Mouse (Mus musculus) cerebral cortex, adult 2 months (tissue): ENCODE results near the gene Otud4.

ENCODE experiments used
- WGBS: fragments of 180-500 bp; shearing (Covaris S2); methylation state at CpG from one replicate; pipeline ENCODE4 v1.1.7; 2018; 5-methylcytosine and 5-hydroxymethylcytosine counted together

Gene Otud4

DNA sequence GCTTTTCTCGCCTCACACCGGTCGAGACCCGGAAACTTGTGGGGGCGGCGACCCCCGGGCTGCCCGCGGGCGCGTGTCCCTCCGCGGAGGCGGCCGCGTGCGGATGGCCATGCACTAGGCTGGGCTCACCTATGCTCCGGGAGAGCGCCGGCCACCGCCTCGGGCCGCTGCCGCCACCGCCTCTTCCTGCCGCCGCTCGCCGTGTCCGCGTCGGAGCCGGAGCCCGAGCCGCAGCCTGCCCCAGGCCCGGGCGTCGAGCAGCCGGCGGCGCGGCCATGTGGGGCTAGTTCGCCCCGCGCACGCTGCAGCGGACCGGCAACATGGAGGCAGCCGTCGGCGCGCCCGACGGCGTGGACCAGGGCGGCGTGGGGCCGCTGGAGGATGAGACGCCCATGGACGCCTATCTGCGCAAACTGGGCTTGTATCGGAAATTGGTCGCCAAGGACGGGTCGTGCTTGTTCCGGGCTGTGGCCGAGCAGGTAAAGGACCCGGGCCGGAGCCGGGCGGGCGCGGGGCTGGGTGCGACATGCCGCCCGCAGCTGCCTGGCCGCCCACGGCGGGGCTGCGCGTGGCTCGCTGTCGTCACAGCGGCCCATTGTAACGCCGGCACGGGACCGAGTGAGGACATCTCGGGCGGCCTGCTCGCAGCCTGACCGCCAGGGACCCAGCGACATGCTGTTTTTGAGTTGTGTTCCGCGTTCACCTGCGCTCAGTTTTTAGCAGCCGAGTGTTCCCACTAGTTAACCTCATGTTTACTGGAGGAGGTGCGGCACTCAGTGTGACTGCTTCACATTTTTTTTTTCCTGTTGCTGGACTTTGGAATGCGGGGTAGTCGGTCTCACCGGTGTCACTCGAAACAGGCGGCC lies at the start of gene Otud4:
Gene Otud4, plus strand, starts transcription at position 33 of the 866 bp plus-strand sequence.
- WGBS = under 1% methylated on average over 103 of the region's 103 CpGs

DNA sequence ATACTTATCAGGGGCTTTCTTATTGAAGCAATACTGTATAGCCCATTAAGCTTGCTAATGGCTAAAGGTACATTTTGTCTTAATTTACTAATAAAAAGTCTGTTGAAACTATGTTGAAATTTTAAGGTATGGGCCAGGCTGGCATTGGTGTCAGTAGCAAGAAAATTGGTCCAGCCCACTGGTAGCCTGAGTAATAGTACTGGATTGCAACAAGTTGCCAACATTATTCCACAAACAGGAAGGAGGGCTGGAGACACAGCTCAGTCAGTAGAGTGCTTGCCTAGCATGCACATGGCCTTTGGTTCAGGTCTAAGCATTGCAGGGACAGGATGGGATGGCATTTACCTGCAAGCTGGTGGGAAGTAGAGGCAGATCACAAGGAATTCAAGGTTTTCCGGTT lies 38.5 kb upstream of the Otud4 start:
- 100% methylated on average over 1 of the region's 1 CpGs for WGBS

DNA sequence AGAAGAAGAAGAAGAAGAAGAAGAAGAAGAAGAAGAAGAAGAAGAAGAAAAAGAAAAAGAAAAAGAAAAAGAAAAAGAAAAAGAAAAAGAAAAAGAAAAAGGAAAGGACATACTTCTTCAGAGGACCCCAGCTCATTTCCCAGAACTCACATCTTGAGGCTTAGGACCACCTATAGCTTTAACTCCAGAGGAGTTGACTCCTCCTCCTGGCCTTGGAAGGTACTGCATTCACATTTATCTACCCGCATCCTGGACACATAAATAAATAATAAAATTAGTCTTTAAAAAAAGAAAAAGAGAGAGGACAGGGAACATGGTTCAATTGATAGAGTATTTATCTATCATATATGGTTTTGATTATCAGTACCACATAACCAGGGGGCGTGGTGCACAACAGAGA lies 36.2 kb upstream of the Otud4 start:
- 50% methylated on average over 2 of the region's 2 CpGs for WGBS

DNA sequence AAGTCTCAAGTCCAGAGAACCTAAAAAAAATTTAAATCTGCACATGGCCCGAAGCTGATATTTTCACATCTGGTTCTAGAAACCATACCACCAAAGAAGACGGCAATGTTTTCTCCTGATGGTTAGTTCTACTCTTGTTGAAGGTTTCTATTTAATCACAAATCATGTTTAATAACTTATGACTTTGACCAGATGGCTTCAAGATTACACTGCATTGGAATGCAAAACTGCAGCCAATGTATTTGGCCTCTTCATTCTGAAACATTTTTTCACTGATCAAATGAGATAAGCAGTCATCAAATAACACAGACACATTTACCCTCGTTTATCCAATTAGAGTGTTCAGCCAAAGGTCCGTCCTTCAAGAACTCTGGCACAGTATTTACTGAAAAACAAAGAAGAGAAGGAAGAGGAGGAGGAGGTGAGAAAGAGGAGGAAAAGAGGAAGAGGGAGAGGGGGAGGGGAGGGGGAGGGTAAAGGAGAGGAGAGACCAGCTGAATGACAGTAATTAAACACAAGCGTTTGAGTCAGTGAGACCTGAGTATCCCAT lies 32.6 kb upstream of the Otud4 start:
- 68% methylated on average over 5 of the region's 5 CpGs for WGBS

DNA sequence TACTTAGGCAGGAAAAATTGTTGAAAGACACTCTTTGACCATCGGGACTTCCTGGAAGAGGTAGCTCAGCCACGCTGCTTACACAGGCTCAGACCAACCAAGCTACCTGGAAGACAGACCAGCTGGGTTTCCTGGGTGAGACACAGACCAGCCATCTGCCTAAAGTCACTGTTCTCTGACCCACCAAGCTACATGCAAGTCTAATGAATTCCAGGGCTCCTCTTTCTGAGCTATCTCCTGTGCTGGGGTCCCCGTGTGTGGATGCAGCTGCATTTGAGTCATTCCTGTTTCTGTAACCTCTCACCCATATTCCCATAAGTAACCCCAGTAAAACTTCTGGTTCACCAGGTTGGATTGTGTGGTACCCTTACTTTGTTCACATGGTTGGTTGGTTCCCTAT lies 30.7 kb upstream of the Otud4 start:
- WGBS = 80% methylated on average over 3 of the region's 3 CpGs

DNA sequence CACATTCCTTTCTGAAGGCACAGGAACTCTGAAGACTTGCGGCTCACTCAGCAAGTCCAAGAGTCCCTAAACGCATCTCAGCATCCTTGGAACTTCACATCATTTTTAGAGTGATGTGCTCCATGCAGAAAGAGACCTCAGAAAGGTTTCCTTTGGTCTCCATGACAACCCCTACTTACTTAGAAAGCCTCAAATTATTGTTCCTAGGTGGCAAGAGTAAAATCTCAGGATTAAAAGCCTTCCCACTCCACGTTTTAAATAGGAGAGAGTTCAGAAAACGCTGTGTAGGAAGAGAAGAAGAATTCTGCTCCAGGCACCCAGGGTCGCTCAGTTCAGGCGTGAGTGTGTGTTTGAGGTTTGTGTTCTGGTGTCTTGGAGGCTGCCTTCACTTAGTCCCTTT lies 27.1 kb upstream of the Otud4 start:
- 30% methylated on average over 6 of the region's 6 CpGs for WGBS

DNA sequence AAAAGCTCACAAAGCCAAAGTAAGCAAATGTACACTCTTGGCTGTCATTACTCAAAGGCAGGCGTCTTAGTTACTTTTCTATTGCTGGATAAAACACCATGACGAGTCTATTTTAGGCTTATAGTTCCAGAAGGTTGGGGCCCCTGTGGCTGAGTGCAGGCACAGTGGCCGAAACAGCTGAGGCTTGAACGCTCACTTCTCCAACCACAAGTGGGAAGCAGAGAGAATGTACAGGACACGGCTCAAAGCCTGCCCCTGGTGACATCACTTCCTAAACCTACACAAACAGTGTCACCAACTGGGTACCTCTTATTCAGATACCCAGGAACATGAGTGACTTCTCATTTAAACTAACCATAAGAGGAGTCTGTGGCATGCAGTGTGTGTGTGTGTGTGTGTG lies 26.5 kb upstream of the Otud4 start:
- 30% methylated on average over 5 of the region's 5 CpGs for WGBS

DNA sequence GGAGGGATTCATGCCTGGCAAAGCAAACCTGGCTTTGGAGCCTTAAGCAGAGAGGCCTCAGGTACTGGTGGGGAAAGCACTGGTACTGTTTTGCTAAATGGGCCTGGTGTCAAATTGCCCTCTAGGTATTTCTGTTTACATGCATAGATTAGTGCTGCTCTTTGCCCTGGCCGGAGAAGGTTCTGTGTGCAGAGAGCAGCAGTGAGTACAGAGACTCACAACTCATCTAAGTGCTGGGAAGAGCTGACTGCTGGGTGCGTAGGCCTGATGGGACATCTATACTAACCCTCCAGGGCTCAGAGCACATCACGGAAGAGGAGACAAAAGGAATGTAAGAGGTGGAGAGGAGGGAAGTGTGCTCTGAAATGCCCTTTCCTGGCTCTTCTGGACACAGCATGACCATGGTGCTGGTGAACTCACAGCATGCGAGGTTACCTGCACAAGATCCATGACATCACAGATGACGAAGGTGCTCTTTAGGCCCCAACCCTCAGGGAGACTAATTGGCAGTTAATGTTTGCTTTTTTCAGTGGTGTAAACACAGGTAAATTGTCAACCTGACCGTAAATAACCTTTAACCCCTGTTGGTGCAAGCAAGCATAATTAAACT lies 23.6 kb upstream of the Otud4 start:
- WGBS = 87% methylated on average over 6 of the region's 6 CpGs

DNA sequence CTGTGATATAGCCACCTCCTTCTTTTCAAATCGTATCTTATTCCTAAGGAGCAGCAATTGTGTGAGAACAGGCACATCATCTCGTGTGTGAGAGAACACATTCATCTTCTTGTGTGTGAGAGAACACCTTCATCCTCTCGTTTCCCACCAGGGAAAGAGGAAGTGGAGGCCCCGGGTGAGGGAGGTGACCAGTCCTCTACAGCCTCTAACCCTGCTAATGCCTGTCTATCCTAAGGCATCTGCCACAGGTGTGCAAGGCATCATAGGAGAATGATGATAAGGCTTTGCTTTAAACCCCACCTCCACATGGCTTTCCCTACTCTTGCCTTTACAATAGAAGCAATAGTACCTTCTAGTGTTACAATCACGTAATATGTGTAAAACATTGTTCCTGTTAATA lies 20.5 kb upstream of the Otud4 start:
- 66% methylated on average over 5 of the region's 5 CpGs for WGBS

DNA sequence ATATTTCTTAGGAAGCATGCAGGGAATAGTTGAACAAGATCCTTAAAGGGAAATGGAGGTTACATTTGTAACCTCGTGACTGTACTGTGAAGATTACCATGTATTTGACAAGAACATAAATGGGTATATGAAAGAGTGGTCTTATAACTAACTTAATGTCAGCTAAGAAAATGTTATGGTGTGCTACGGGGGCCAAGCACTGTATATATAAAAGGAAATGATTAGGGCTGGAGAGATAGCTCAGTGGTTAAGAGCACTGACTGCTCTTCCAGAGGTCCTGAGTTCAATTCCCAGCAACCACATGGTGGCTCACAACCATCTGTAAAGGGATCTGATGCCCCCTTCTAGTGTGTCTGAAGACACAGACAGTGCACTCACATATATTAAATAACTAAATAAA lies 20.1 kb upstream of the Otud4 start:
- WGBS = 75% methylated on average over 2 of the region's 2 CpGs

DNA sequence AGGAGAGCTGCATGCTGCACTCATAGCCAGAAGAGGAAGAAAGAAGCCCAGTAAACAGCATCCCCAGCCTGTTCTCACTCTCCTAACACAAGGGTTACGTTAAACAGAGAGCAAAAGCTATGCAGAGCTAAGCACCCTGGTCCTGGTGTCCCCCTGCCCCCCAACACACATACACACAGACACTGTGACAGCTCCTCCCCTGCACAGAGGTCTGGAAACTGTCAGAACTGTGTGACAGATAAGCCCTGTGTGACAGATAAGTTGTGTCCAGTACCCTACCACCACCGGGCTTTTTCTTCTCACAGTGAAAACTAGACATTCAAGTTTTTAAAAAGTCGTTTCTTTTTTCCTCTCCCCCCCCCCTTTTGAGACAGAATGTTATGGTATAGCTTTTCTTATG lies 19.4 kb upstream of the Otud4 start:
- WGBS = 67% methylated on average over 3 of the region's 3 CpGs

DNA sequence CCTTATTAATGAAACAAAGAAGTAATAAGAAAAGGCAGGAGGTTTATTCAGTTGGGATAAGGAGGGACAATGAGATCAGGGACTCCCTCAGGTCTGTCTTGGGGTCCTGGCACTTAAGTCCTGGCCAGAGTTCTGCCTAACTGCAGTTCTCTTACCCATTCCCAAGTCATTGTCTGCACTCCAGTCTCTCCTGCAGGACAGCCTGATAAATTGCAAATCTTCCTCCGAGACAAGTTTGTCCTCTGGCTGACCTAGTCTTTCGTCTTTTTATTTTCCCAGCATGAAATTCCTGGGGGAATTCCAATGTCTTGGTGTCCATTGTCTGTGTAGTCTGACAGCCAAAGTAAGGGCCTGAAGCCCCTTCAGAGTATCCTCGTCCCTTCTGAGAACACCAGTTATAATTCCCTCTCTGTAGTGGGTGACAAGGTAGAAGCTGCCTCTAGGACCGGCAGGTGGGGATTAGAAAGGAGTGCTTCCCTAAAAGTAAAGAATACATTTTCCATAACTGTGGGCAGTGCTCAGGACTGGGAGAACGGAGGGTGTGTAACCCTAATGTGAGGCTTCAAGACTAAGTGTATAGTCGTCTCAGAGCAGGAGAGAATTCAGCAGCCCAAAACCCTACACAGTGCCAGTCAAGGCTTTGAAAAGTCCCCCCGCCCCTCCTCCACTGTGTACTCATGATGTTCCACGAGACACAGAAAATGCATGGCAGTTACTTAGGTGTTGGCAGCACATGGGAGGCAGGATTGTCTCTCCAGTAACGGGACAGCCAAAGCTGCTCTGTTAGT lies 18.7 kb upstream of the Otud4 start:
- WGBS = 74% methylated on average over 9 of the region's 9 CpGs

DNA sequence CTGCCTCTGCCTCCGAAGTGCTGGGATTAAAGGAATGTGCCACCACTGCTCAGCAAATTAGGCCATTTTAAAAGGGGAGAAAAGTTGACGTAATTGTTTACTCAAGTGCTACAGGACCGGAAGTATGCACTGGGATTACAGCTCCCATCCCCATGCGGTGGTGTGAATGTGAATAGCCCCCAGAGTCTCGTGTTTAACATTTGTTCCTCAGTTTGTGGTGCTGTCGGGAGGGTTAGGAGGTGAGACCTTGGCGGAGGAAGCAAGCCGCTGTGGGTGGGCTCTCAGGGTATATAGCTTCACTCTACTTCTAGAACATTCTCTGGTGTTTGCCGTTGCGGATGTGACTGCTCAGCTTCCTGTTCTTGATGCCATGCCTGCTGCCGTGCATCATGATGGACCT lies 17.1 kb upstream of the Otud4 start:
- 77% methylated on average over 11 of the region's 11 CpGs for WGBS

DNA sequence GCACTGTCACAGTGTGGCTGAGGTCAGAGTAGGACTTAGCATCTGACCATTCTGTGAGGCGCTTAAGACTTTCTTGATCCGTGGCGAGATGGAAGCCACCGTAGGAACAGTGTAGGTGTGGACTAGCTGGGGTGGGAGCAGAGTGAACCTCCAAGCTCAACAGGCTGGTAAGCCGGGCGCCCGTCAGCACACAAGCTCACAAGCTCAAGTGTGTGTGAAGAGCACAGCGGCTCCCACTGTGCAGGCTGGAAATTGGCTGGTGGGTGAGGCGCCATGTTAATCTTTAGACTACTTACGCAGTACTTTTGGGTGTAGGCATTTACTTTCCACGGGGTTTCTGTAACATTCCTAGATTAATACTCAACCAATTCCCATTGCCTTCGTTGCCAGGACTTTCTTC lies 16.1 kb upstream of the Otud4 start:
- WGBS = 92% methylated on average over 12 of the region's 12 CpGs

DNA sequence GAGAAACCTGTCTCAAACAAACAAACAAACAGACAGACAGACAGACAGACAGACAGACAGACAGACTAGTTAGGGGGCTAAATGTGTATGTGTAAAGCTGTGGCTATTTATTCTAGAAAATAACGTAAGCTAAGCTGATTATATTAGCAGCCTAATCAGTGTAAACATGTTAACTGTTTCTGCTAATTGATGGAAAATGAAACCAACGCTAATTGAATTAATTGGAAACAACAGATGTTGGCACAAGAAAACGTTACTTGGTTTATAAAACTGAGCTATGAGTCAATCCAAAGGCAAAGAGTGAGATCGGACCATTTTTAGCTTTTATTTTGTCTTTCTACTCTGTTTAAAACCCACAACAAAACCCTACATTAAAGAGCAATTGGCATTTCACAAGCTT lies 15.0 kb upstream of the Otud4 start:
- 72% methylated on average over 4 of the region's 4 CpGs for WGBS

DNA sequence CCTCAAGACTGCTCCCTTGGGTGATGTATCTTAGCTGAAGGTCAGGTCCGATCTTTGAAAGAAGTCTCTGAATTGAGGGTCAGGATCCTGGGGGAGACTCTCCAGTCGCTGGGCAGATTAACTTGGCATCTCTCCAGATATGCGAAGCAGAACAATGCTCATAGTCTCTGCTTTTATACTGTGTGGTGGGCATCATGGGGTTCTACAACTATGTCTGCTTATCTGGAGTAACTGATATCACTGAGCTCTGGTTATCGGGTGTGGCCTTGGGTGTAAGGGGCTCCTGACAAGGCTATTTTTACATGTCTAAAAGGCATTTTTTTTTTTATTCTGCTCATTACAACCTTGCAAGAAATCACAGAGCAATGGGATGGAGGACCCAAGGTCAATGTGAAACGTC lies 13.2 kb upstream of the Otud4 start:
- WGBS = 72% methylated on average over 5 of the region's 5 CpGs

DNA sequence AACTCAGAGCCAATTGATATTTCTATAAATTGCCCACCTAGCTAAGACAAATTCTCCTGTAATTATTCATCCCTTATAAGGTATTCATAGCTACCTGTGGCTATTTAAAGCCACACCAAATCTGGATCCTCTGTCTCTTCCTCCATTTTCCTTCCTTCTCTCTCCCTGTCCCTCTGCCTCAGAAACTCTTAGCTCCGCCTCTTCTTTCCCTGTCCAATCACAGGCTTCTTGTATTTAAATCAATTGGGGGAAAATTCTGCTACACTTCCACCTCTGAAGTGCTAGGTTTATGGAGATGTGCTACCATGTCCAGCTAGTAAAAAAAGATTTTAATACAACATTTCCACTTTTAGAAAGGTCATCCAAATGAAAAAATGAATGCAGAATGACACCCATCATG lies 3.9 kb upstream of the Otud4 start:
- WGBS = 97% methylated on average over 1 of the region's 1 CpGs

DNA sequence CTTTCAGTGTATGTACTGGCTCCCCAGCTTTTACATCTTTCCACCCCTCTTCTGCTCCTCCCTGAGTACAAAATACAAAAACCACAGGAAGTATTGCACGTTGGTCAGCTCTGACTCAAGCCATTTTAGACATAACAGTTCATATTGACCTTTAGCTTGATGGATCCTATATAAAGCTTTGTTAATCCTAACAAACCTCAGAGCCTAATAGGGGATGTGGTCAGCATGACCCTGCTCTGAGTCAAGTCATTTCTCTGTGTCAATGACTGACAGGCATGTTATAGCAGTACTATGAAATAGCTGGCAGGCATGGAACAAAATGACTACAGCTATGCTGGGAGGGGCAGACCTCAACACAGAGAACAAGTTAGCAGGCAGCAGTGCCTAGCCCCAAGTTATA lies 3.3 kb upstream of the Otud4 start:
- WGBS = 60% methylated on average over 1 of the region's 1 CpGs

DNA sequence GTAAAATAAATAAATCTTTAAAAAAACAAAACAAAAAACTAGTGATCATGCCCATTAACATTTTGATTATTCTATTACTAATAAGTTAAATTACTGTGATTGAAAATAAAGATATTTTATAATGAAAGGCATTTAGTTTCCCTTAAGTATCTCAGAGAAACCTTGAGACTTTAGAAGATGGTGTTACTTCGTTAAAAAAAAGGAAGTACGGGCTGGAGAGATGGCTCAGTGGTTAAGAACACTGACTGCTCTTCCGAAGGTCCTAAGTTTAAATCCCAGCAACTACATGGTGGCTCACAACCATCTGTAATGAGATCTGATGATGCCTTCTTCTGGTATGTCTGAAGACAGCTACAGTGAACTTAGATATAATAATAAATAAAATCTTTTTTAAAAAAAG lies 2.2 kb upstream of the Otud4 start:
- 87% methylated on average over 3 of the region's 3 CpGs for WGBS

DNA sequence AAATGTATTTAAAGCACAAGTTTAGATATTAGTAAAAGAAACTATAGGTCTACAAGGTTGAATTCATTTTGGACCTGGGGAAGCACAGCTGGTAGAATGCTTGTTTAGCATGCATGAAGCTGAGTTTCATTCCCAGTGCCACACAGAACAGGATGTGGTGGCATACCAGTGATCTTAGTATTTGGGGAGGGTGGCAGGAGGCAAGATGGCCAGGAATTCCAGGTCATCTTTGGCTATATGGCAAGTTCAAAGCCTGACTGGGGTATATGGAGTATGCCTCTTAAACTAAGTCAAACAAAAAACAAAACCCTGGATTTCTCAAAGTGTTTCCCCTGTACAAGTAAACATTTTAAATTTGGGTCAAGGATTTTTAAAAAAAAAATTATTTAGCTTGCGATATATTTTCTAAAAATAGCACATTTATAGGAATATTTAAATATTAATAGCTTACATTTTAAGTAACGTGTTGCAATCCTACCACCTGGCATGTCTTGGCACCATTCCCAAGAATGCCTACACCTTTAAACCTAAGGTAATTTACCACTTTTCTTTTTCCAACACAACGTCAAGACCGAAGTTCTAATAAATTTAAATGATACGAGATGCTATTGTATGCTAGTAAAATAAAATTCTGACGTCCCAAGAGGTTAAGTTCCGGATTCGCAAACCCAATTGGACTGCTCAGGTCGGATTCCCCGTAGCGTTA lies 1.3 kb upstream of the Otud4 start:
- 3% methylated on average over 11 of the region's 11 CpGs for WGBS

DNA sequence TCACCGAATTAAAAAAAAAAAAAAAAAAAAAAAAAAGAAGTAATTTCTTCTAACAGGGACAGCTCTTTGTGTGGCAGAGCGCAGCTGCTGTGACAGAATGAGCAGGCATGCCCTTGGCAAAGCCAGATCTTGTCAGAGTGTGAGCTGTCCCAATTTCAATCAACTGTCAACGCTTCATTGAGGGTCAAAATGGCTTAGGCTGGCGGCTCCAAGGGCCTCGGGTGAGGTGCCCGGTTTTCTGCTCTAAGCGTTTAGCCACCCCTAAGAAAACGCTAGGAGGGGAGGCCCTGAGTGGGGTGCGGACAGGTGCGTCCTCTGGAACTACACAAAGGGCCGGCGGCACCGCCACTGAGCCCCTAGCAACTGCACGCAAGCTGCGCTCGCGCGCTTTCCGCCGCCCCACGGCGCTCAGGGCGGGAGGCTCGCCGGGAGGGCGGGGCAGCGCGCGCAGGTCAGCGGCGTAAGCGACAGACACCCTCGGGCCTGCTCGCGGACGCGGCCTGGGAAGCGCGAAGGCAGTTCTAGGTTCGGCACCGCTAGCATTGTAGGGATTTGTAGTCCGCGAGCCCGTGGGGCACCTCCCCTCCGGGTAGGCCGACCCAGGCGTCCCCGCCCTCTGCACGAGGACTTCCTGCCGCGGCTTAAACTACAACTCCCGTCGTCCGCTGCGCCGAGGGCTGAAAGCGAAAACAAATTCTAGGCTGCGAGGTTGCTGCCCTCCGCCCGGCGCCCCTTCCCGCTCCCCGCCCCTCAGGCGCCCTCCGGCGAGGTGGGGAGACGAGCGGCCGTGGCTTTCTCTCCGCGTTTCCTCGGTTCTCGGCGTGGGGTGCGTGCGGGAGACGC lies 490 bp upstream of the Otud4 start:
- WGBS = under 1% methylated on average over 77 of the region's 77 CpGs
